Mouse (Mus musculus) kidney, adult 2 months (tissue): Measurements from ENCODE around the gene Tigit.

Experiments used
- CTCF ChIP-seq: fragments of 200-500 bp; conservative IDR thresholded peaks from 2 replicates; pipeline ENCODE4 v1.5.1; 2011; ENCODE audit warnings: low read depth, mild to moderate bottlenecking, control low read depth, low read length, moderate library complexity, mixed read lengths; ENCODE audit not compliant: insufficient read depth, insufficient read length
- POLR2A ChIP-seq: fragments of 200-500 bp; IDR thresholded peaks from one replicate; pipeline ENCODE4 v1.6.1; 2011; ENCODE audit warnings: low read depth, low read length, control low read depth

GRCm38 (mm10) chr16:43690912-43691311 is 27.0 kb upstream of the Tigit start:
- TF ChIP-seq CTCF (no peak), POLR2A (no peak)
